Mouse (Mus musculus) embryonic fibroblast, embryonic 13.5 days (primary cell): Measurements from ENCODE around the gene Pde6g.

Experiments used
- CTCF ChIP-seq: IDR thresholded peaks from 2 replicates; pipeline ENCODE4 v1.5.1; 2011; ENCODE audit warnings: mild to moderate bottlenecking, control low read depth, low read length, moderate library complexity, borderline replicate concordance; ENCODE audit not compliant: insufficient read depth
- POLR2A ChIP-seq: IDR thresholded peaks from 2 replicates; pipeline ENCODE4 v1.6.1; 2011; ENCODE audit warnings: low read depth, mild to moderate bottlenecking, control low read depth, low read length, moderate library complexity

GRCm38 (mm10) chr11:120458847-120459597 is 5.7 kb upstream of the Pde6g start:
- TF ChIP-seq CTCF = no peak
- TF ChIP-seq POLR2A = no peak
